Mouse (Mus musculus) cortical plate, adult 2 months (tissue): Measurements from ENCODE around the gene Glp1r.

Experiments used
- CTCF ChIP-seq: fragments of 200-500 bp; IDR thresholded peaks from 2 replicates; pipeline ENCODE4 v1.5.1; 2011; ENCODE audit warnings: mild to moderate bottlenecking, control low read depth, low read length; ENCODE audit not compliant: insufficient read depth; ENCODE audit errors: extremely low read depth
- POLR2A ChIP-seq: fragments of 200-500 bp; IDR thresholded peaks from 2 replicates; pipeline ENCODE4 v1.6.1; 2011; ENCODE audit warnings: mild to moderate bottlenecking, low read length, control low read depth; ENCODE audit not compliant: insufficient read depth; ENCODE audit errors: extremely low read depth

DNA sequence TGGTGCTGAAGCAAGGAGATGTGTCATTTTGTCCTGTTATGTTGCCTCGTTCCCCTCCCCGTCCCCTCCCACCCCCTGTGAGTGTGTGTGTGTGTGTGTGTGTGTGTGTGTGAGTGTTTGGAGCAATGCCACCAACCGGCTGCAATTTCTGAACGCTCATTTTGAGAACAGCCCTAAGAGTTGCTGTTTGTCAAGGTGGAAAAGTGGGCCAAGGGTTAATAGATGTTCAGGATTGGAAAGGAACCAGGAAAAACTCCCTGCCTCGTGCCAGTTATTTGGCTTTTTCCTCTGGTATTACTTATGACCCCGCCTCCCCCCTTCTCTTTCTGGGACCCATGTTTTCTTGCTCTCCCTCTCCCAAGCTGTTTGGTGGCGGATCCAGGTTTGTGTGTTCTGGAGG lies 41.0 kb upstream of the Glp1r start:
- TF ChIP-seq CTCF (no peak), POLR2A (no peak)
